Mouse (Mus musculus) heart, embryonic 16.5 days (tissue): ENCODE results near the gene Mcts2. TPM values are rescaled to one million over a fixed set of nuclear protein-coding genes. Genes with fewer than 3 reads are reported as not detected.

Source experiments
- ATAC-seq: fragments of 200-750 bp; cut with Nextera tagmentation; replicated peaks from 2 replicates; pipeline ENCODE4 v1.8.0; 2017; ENCODE audit warnings: moderate number of reproducible peaks; ENCODE audit not compliant: insufficient read depth, low FRiP score; ENCODE audit errors: extremely low read depth
- H3K27ac ChIP-seq: fragments of 300-500 bp; sonication (generic); 2 replicates; pipeline ENCODE4 v1.5.1; 2014; ENCODE audit warnings: mild to moderate bottlenecking, low read length, control low read depth, moderate library complexity
- H3K27me3 ChIP-seq: fragments of 300-500 bp; sonication (generic); 2 replicates; pipeline ENCODE4 v1.6.1; 2014; ENCODE audit warnings: low read length, mixed read lengths; ENCODE audit not compliant: control insufficient read depth, insufficient read depth
- H3K36me3 ChIP-seq: fragments of 300-500 bp; sonication (generic); 2 replicates; pipeline ENCODE4 v1.6.1; 2014; ENCODE audit not compliant: control insufficient read depth, insufficient read depth
- H3K4me1 ChIP-seq: fragments of 300-500 bp; sonication (generic); 2 replicates; pipeline ENCODE4 v1.6.1; 2014; ENCODE audit warnings: low read length, mixed read lengths; ENCODE audit not compliant: control insufficient read depth, insufficient read depth
- H3K4me2 ChIP-seq: fragments of 300-500 bp; sonication (generic); 2 replicates; pipeline ENCODE4 v1.6.1; 2014; ENCODE audit warnings: low read depth, mild to moderate bottlenecking, control low read depth, low read length
- H3K4me3 ChIP-seq: fragments of 300-500 bp; sonication (generic); 2 replicates; pipeline ENCODE4 v1.5.1; 2014; ENCODE audit warnings: mild to moderate bottlenecking, control low read depth, low read length
- H3K9ac ChIP-seq: fragments of 300-500 bp; sonication (generic); 2 replicates; pipeline ENCODE4 v1.6.1; 2014; ENCODE audit warnings: low read length, control low read depth
- H3K9me3 ChIP-seq: fragments of 300-500 bp; sonication (generic); replicated peaks from 2 replicates; pipeline ENCODE4 v1.6.1; 2016; ENCODE audit warnings: low read length; ENCODE audit not compliant: control insufficient read depth
- WGBS: fragments of 180-500 bp; shearing (Covaris S2); extraction: QIAGEN DNeasy Blood & Tissue Kit; methylation state at CpG from one replicate; pipeline ENCODE4 v1.1.7; 2014; 5-methylcytosine and 5-hydroxymethylcytosine counted together
- polyA plus RNA-seq: library from polyadenylated mRNA; unstranded; fragments of >200 nt; fragmentation: Nextera tagmentation; extraction: Ambion mirVana; gene quantifications from 2 replicates; pipeline ENCODE4 v1.2.1, GENCODE M21; 2015

The Mcts2 gene
- polyA plus RNA-seq, 1 experiment from 2014 or later: 18.9 TPM

- Histone ChIP-seq H3K4me1 (peaks cover 36% of the 10 kb centered on the region), H3K4me3 (no peak overlapping the region), H3K36me3 (no peaks in the 10 kb centered on the region), H3K4me2 (no peak overlapping the region), H3K27ac (no peak overlapping the region), H3K9ac (no peak overlapping the region), H3K9me3 (no peaks in the 10 kb centered on the region), H3K27me3 (no peaks in the 10 kb centered on the region)
- WGBS: 81% methylated on average over 6 of the region's 6 CpGs
- ATAC-seq: no peak
Measured at GRCm38 (mm10) chr2:152726213-152726612, 39.4 kb downstream of the Mcts2 start.

DNA sequence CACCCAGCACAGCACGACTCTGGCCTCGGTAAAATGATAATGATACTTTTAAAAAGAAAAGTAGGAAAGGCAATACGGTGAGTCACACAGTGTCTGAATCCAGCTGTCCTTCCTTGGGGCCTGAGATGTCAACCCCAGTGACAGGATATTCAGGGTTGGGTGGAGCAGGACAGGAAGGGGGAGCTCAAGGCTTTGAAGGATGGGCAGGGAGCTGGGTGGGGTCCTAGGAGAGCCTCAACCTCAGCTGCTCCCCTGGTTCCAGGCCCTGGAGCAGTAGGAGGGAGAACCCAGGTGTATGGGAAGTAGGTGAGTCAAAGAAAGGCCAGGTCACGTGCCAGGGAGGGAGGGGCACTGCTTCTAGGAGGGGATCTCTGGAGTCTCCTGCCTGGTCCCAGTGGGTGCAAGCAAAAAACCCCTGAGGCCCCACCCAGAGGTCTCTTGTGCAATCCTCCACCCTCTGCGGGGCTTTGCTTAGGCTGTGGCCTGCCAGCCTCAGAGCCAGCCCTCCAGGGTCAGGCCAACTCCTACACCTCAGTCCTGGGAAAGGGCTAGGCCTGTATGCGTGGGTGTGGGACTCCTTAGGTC is 40.0 kb downstream of the Mcts2 start:
- Histone ChIP-seq H3K27ac (peak overlapping the region; percentile 85), H3K27me3 (no peaks in the 10 kb centered on the region), H3K9me3 (no peaks in the 10 kb centered on the region), H3K4me1 (peaks cover 36% of the 10 kb centered on the region), H3K36me3 (no peaks in the 10 kb centered on the region), H3K9ac (peak overlapping the region; percentile 24; the same call in 1 of the 2 replicates), H3K4me3 (no peak overlapping the region), H3K4me2 (no peak overlapping the region)
- 52% methylated on average over 6 of the region's 6 CpGs for WGBS
- no peak for ATAC-seq

DNA sequence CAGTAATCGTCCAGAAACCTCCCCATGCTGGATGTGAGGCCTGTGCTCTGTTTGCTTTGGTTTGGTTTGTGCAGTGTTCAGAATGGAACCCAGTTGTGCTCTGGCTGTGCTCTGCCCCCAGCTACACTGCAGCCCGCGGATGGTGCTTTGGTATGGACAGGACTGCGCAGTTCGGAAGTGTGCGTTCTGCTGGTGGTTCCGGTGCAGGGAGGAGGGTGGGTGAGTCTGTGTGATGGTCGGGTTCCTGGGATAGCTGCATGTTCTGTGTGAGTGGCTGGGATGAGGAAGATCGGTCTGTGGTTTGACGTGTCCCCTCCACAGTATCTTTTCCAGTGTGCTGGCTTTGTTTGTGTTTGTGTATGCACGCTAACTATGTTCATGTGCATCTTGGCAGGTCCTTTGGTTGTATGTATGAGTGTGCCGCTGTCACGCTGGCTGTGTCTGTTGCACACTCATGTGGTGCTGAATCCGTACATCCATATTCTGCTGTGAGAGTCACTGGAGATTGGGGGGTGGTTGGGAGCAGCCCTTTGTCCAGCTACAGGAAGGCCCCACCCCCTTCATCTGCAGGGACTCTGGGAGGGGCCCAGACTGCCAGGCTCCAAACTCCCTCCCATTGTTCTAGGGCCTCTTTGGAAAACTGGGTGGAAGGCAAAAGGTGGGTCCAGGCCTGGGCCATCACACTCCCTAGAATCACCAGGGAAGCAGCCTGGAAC is 41.1 kb downstream of the Mcts2 start:
- Histone ChIP-seq H3K4me3 (no peak overlapping the region), H3K9ac (peak overlapping the region; percentile 6; the same call in 1 of the 2 replicates), H3K27ac (peak overlapping the region; percentile 85), H3K9me3 (no peaks in the 10 kb centered on the region), H3K36me3 (no peaks in the 10 kb centered on the region), H3K4me2 (no peak overlapping the region), H3K27me3 (no peaks in the 10 kb centered on the region), H3K4me1 (peaks cover 36% of the 10 kb centered on the region)
- WGBS: 78% methylated on average over 14 of the region's 14 CpGs
- ATAC-seq: 0 out of 2 replicates have a peak, but pooled peaks have one; percentile 14

DNA sequence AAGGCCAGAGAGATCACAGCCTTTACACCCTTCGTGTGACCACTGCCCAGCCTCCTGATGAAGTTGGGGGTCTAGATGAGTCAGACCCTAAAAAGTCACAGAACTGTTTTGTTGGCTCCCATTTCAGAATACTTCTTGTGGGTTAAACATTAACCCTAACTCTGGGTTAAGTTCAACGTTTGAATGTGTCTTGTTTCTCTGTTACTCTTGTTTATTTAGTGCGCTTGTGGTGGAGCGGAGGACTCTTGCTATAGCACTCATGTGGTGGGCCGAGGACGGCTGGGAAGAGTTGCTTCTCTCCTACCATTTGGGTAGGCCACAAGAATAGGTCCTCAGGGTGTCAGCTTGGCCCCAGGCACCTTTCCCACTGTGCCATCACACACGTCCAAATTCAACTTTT is 41.8 kb downstream of the Mcts2 start:
- 79% methylated on average over 7 of the region's 7 CpGs for WGBS
- peaks cover 35% of the 10 kb centered on the region for H3K4me1 ChIP-seq
- peak overlapping the region; percentile 85 for H3K27ac ChIP-seq
- no peak for ATAC-seq
- H3K27me3 ChIP-seq: no peaks in the 10 kb centered on the region
- no peak overlapping the region for H3K4me3 ChIP-seq
- H3K36me3 ChIP-seq: no peaks in the 10 kb centered on the region
- no peak overlapping the region for H3K9ac ChIP-seq
- no peaks in the 10 kb centered on the region for H3K9me3 ChIP-seq
- H3K4me2 ChIP-seq: no peak overlapping the region

DNA sequence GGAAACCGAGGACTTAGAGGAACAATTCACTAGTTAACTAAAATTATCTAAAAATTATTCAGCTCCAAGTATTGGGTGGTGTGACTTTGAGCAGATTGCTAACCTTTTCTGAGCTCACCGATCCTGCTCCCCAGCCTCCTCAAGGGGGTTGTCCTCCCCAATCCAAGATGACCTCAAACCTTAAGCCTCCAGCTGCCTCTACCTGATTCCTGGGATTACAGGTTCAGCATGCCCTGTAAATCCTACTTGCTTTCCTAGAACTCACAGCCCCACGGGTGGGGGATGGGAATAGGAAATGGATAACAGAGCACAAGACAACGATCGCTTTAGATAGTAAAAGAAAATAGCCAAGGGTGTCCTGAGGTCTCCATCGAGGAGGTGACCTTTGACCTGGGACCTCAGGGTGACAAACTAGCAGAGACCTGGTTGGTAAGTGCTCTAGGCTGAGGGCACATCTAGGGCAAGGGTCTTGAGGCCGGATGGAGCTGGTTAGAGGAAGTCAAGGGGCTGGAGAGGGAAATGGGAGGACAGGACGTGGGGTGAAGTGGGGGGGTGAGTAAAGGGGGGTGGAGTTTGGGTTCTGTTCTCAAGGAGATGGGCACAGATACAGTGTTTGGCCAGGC is 42.3 kb downstream of the Mcts2 start:
- no peak; the same call in 1 of the 2 replicates for ATAC-seq
- H3K9me3 ChIP-seq: no peaks in the 10 kb centered on the region
- H3K4me2 ChIP-seq: peak overlapping the region; percentile 17

DNA sequence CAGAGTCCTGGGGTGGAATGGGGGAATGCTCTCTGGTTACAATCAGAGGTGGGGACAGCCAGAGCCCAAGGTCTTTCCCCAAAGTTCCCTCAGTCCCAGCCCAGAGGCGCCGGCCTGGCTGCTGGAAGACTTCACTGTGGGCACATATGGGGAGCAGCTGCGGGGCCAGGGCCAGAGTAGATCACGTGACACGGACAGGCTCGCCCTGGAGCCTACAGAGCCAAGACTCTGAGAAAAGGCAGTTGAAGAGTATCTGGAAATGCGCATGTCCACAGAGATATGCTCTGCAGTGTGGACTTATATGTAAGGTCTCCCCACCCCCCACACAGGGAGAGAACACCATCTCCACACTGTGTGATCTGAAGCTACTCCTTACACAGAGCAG is 42.8 kb downstream of the Mcts2 start:
- no peaks in the 10 kb centered on the region for H3K27me3 ChIP-seq
- H3K4me3 ChIP-seq: no peak overlapping the region
- no peaks in the 10 kb centered on the region for H3K36me3 ChIP-seq
- no peaks in the 10 kb centered on the region for H3K9me3 ChIP-seq
- H3K27ac ChIP-seq: peak overlapping the region; percentile 85
- ATAC-seq: peak; percentile 87
- peak overlapping the region; percentile 17 for H3K4me2 ChIP-seq
- WGBS: 13% methylated on average over 7 of the region's 7 CpGs
- peak overlapping the region; percentile 49; the same call in 1 of the 2 replicates for H3K9ac ChIP-seq
- peaks cover 30% of the 10 kb centered on the region for H3K4me1 ChIP-seq

More for the DNA sequence above, 42.3 kb downstream of the Mcts2 start:
- Histone ChIP-seq H3K4me1 (peaks cover 30% of the 10 kb centered on the region), H3K36me3 (no peaks in the 10 kb centered on the region), H3K27me3 (no peaks in the 10 kb centered on the region), H3K27ac (peak overlapping the region; percentile 85), H3K9ac (peak overlapping the region; percentile 49; the same call in 1 of the 2 replicates), H3K4me3 (no peak overlapping the region)
- 42% methylated on average over 8 of the region's 8 CpGs for WGBS

DNA sequence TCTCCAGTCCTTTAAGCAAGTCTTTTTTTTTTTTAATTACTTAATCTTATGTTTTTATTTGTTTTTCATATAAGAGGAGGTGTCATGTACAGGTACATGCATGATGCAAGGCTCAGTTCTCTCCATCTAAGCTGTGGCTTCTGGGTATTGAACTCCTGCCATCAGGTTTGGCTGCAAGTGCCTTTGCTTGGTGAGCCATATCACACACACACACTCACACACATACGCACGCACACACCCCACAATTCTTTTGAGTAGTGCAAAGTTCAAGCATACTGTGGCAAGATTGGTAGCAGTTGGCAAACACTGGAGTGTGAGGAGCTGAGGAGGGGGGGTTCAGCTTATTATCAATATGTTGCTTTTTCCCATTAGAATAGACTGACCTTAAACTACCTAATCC is 46.4 kb downstream of the Mcts2 start:
- no peak overlapping the region for H3K4me2 ChIP-seq
- no peaks in the 10 kb centered on the region for H3K9me3 ChIP-seq
- no peak overlapping the region for H3K9ac ChIP-seq
- no peak overlapping the region for H3K27ac ChIP-seq
- WGBS: 88% methylated on average over 2 of the region's 2 CpGs
- peaks cover 31% of the 10 kb centered on the region for H3K4me1 ChIP-seq
- H3K36me3 ChIP-seq: no peaks in the 10 kb centered on the region
- no peak overlapping the region for H3K4me3 ChIP-seq
- H3K27me3 ChIP-seq: no peaks in the 10 kb centered on the region
- ATAC-seq: no peak

DNA sequence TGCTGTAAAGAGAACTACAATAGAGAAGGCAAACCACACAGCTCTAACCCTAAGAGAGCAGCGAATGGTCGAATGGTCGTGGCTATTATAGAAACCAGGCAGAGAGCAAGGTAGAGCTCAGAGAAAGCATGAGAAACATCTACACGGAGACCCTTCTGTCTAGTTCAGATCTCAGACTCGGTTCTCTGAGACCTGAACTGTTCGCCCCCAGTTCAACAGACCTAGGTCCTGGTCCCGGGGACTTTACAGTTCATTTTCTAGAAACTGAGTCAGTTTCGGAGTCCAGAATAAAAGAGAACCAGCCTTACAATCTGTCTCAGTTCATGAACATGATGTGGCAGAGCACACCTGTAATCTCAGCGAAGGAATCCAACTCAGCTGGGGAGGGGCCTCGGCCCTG is 47.7 kb downstream of the Mcts2 start:
- Histone ChIP-seq H3K27ac (peak overlapping the region; percentile 80), H3K27me3 (no peaks in the 10 kb centered on the region), H3K36me3 (no peaks in the 10 kb centered on the region), H3K4me1 (peaks cover 30% of the 10 kb centered on the region), H3K9me3 (no peaks in the 10 kb centered on the region), H3K4me2 (peak overlapping the region; percentile 83), H3K4me3 (peak overlapping the region; percentile 70), H3K9ac (peak overlapping the region; percentile 61)
- ATAC-seq: no peak
- WGBS: 20% methylated on average over 10 of the region's 10 CpGs

- H3K4me1 ChIP-seq: peaks cover 30% of the 10 kb centered on the region
- peak overlapping the region; percentile 90 for H3K27ac ChIP-seq
- H3K9me3 ChIP-seq: no peaks in the 10 kb centered on the region
- ATAC-seq: peak; percentile 83
- peak overlapping the region; percentile 61 for H3K9ac ChIP-seq
- H3K36me3 ChIP-seq: no peaks in the 10 kb centered on the region
- 1% methylated on average over 28 of the region's 28 CpGs for WGBS
- peak overlapping the region; percentile 70 for H3K4me3 ChIP-seq
- H3K4me2 ChIP-seq: peak overlapping the region; percentile 83
- H3K27me3 ChIP-seq: no peaks in the 10 kb centered on the region
Measured at GRCm38 (mm10) chr2:152734984-152735383, 48.1 kb downstream of the Mcts2 start.
